Mouse (Mus musculus) lung, postnatal 0 days (tissue): ENCODE results near the gene Abhd11. TPM values are rescaled to one million over a fixed set of nuclear protein-coding genes. Genes with fewer than 3 reads are reported as not detected.

Experiments
- ATAC-seq: fragments of 200-750 bp; cut with Nextera tagmentation; 2 replicates; pipeline ENCODE4 v1.8.0; 2017; ENCODE audit warnings: moderate library complexity
- DNase-seq: peaks from one replicate; pipeline ENCODE4 v3.0.0-alpha.2; 2016; ENCODE audit warnings: low spot score
- H3K27ac ChIP-seq: fragments of 300-500 bp; sonication (generic); 2 replicates; pipeline ENCODE4 v1.5.1; 2014; ENCODE audit warnings: antibody characterized with exemption, mild to moderate bottlenecking, low read length, mixed read lengths
- H3K27me3 ChIP-seq: fragments of 300-500 bp; sonication (generic); replicated peaks from 2 replicates; pipeline ENCODE4 v1.6.1; 2014; ENCODE audit warnings: low read length, mixed read lengths; ENCODE audit not compliant: insufficient read depth
- H3K36me3 ChIP-seq: fragments of 300-500 bp; sonication (generic); 2 replicates; pipeline ENCODE4 v1.6.1; 2014; ENCODE audit warnings: low read length, mixed read lengths; ENCODE audit not compliant: insufficient read depth
- H3K4me1 ChIP-seq: fragments of 300-500 bp; sonication (generic); 2 replicates; pipeline ENCODE4 v1.6.1; 2014; ENCODE audit warnings: antibody characterized with exemption, low read depth, low read length, mixed read lengths; ENCODE audit not compliant: insufficient read depth
- H3K4me2 ChIP-seq: fragments of 300-500 bp; sonication (generic); replicated peaks from 2 replicates; pipeline ENCODE4 v1.6.1; 2014; ENCODE audit warnings: low read depth, mild to moderate bottlenecking, low read length, moderate library complexity, mixed read lengths
- H3K4me3 ChIP-seq: fragments of 300-500 bp; sonication (generic); 2 replicates; pipeline ENCODE4 v1.5.1; 2014; ENCODE audit warnings: low read depth, low read length
- H3K9ac ChIP-seq: fragments of 300-500 bp; sonication (generic); replicated peaks from 2 replicates; pipeline ENCODE4 v1.6.1; 2014; ENCODE audit warnings: low read depth, mild to moderate bottlenecking
- H3K9me3 ChIP-seq: fragments of 300-500 bp; sonication (generic); 2 replicates; pipeline ENCODE4 v1.6.1; 2016; ENCODE audit warnings: low read length, mixed read lengths
- CTCF ChIP-seq: IDR thresholded peaks from 2 replicates; pipeline ENCODE4 v1.5.1; 2016; ENCODE audit warnings: antibody characterized with exemption, mild to moderate bottlenecking
- EP300 ChIP-seq: IDR thresholded peaks from 2 replicates; pipeline ENCODE4 v1.6.1; 2016; ENCODE audit warnings: antibody characterized with exemption, mild to moderate bottlenecking, control low read depth
- WGBS: fragments of 180-500 bp; shearing (Covaris S2); extraction: QIAGEN DNeasy Blood & Tissue Kit; methylation state at CpG from one replicate; pipeline ENCODE4 v1.1.7; 2014; 5-methylcytosine and 5-hydroxymethylcytosine counted together
- polyA plus RNA-seq: library from polyadenylated mRNA; unstranded; fragments of >200 nt; fragmentation: Nextera tagmentation; extraction: Ambion mirVana; gene quantifications from 2 replicates; pipeline ENCODE4 v1.2.1, GENCODE M21; 2015

Gene Abhd11
- polyA plus RNA-seq, 1 experiment from 2014 or later: 80.9 TPM

DNA sequence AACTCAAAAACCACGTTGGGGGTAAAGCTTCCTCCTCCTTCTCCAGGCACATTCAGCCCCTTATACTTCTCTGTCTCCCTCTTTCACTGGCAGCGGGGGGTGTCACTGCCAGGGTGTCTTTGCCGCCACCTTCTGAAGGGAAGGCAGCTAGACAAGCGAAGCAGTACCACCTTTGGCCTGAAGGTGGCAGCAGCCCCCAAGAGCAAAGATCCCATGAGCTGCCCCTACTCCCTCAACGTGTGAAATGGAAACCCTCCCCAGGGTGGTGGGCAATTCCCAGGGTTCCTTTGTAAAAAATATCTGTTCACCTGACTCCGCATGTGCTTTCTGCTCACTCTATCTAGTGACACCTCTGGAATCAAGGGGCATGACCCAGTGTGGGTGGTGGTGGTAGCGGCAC, 6.5 kb downstream of the Abhd11 start:
- Histone ChIP-seq H3K36me3 (no peaks in the 10 kb centered on the region), H3K4me1 (no peaks in the 10 kb centered on the region), H3K27ac (no peak overlapping the region), H3K9me3 (no peaks in the 10 kb centered on the region), H3K4me2 (no peak overlapping the region), H3K27me3 (no peaks in the 10 kb centered on the region), H3K4me3 (no peak overlapping the region), H3K9ac (no peak overlapping the region)
- 14% methylated on average over 7 of the region's 7 CpGs for WGBS
- DNase-seq (peak; percentile 79), ATAC-seq (peak; percentile 40)
- TF ChIP-seq EP300 (no peak), CTCF (peak; percentile 99)

DNA sequence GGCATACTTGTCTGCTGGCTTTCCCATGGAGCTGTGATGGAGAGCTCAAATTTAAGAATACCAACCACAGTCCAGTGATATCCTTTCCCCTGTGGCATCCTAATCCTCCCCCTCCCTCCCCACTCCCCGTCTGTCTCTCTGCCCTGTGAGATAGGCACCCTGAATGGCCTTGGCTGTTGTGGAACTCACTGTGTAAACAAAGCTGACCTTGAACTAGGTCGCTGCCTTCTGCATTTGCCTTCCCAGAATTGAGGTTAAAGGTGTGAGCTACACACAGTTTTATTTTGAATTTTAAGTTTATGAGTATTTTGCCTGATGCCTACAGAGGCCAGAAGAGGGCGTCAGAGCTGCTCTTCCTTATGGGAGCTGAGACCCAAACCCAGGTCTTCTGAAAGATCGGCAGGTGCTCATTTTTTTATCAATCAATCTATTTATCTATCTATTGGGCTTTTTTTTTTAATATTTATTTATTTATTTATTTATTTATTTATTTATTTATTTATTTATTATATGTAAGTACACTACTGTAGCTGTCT, 7.3 kb downstream of the Abhd11 start:
- H3K9ac ChIP-seq: no peak overlapping the region
- DNase-seq (no peak), ATAC-seq (no peak)
- no peaks in the 10 kb centered on the region for H3K4me1 ChIP-seq
- no peak overlapping the region for H3K4me3 ChIP-seq
- H3K4me2 ChIP-seq: no peak overlapping the region
- TF ChIP-seq CTCF (peak; percentile 34), EP300 (no peak)
- no peaks in the 10 kb centered on the region for H3K36me3 ChIP-seq
- no peaks in the 10 kb centered on the region for H3K27me3 ChIP-seq
- H3K27ac ChIP-seq: no peak overlapping the region
- H3K9me3 ChIP-seq: no peaks in the 10 kb centered on the region
- 39% methylated on average over 4 of the region's 4 CpGs for WGBS

DNA sequence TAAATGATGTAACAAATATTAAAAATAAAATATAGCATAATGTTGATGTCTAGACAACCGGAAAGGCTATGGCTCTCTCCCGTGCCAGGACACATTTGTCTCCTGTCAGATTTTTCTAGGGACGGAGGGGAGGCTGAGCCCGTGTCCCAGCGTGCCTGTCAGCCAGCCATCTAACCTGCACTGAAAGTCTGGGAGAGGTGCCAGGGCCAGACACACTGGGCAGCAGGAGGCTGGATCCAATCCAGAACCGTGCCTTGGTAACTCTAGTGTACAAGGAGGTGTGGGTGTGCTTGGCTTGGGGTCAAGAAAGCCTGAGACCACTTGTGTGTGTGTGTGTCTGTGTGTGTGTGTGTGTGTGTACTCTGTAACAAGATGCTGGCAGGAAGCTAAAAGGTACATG, 12.9 kb downstream of the Abhd11 start:
- H3K4me2 ChIP-seq: no peak overlapping the region
- ATAC-seq: peak; percentile 77
- peak; percentile 94 for DNase-seq
- H3K27ac ChIP-seq: peak overlapping the region; percentile 43; the same call in 1 of the 2 replicates
- 17% methylated on average over 6 of the region's 6 CpGs for WGBS
- H3K36me3 ChIP-seq: no peaks in the 10 kb centered on the region
- TF ChIP-seq CTCF (no peak), EP300 (peak; percentile 86)
- H3K27me3 ChIP-seq: no peaks in the 10 kb centered on the region
- no peaks in the 10 kb centered on the region for H3K9me3 ChIP-seq
- no peak overlapping the region for H3K9ac ChIP-seq
- H3K4me3 ChIP-seq: no peak overlapping the region
- peaks cover 10% of the 10 kb centered on the region; the same call in 1 of the 2 replicates for H3K4me1 ChIP-seq

DNA sequence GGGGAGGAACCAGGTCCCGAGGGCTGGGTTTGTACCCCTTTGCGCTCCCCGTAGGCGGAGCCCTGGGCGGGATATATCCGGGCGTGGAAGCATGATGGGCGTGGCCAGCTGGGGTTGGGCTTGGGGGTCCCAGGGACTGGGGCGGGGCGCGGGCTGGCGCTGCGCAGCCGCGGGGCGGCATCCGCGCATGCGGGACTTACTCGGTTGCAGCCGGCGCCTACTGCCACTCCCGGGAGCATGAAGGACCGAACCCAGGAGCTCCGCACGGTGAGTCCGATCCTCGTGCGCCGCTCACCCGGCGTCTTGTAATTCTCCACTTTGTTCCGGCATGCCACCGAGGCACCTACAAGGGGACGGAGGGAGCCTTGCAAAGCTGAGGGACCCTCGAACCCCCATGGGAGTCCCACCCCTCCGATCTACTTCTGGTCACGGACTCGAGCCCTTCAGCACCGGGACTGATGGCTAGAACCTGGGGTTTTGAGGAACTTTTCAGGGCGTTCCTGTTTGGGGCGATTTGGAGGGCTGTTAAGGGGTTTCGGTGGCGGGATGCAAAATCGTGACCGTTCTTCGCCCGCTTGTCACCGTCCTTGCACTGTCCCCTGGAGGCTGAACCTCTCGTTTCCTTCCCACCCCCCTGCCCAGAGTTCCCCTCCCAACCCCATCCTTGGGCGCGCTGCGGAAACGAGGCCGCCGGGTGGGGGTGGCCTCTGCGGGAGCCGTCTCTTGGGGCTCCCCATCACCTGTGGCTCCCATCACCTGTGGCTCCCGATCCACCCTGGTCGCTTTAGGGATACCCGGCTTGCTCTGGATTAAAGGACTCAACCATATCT, 14.6 kb downstream of the Abhd11 start, which contains the start of gene Stx1a:
TSS of gene Stx1a (plus strand) at position 139 of the 830 bp plus-strand sequence.
- Histone ChIP-seq H3K4me2 (peak within 1 kb of the TSS; percentile 78), H3K36me3 (no peaks in the 10 kb centered on the region), H3K4me1 (peaks cover 13% of the 10 kb centered on the region; the same call in 1 of the 2 replicates), H3K27ac (peak within 1 kb of the TSS; percentile 54), H3K4me3 (peak within 1 kb of the TSS; percentile 60), H3K9ac (peak within 1 kb of the TSS; percentile 44), H3K9me3 (no peaks in the 10 kb centered on the region), H3K27me3 (no peaks in the 10 kb centered on the region)
- TF ChIP-seq CTCF: peak; percentile 15; the same call in 1 of the 2 replicates
- TF ChIP-seq EP300: no peak
- DNase-seq (peak; percentile 95), ATAC-seq (peak; percentile 86)
- WGBS: under 1% methylated on average over 57 of the region's 61 CpGs

DNA sequence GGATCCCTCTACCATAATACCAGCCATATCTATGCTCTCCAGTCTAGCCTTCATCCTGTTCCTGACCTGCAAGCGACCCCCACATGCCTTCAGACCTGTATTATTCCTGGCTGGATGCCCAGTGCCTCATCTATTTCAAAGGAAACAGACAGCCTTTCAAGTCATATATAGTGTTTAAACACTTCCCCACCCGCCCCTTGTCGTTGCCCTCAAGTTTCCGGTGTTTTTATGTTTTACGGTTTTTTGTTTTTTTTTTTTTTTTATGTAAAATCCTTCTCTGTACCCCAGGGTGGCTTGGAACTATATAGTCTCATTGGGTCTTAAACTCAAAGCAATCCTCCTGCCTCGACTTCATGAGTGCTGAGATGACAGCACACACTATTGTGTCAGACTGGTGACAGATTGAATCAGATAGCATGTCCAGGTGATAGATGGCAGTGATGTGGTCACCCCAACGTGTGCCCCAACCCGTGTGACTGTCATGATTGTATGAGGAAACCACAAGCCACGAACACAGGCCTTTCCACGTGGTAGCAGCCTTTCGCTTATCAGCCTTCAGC, 15.8 kb downstream of the Abhd11 start:
- Histone ChIP-seq H3K27ac (no peak overlapping the region), H3K4me3 (no peak overlapping the region), H3K4me1 (peaks cover 18% of the 10 kb centered on the region; the same call in 1 of the 2 replicates), H3K27me3 (no peaks in the 10 kb centered on the region), H3K9me3 (no peaks in the 10 kb centered on the region), H3K4me2 (peak overlapping the region; percentile 78; the same call in 1 of the 2 replicates), H3K9ac (no peak overlapping the region), H3K36me3 (no peaks in the 10 kb centered on the region)
- no peak for ATAC-seq
- no peak for TF ChIP-seq CTCF
- no peak for TF ChIP-seq EP300
- DNase-seq: no peak
- WGBS: 18% methylated on average over 11 of the region's 11 CpGs

DNA sequence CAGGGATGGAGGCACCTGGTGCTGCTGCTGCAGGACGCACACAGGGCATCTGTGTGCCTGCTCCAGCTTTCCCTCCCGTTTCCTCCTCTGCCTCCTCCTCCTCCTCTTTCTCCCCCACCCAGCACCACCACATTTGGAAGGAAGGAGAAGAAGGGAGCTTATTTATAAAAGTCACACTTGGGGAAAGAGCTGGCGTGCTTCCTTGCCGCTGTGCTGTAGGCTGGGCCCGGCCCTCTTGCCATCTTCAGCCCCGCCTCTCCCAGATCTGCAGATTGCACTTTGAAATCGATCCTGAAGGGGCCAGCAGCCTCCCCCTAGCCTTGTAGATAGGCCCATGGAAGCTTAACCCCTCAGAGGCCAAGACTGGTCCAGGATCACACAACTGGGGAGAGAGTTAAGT, 16.9 kb downstream of the Abhd11 start:
- DNase-seq (peak; percentile 31), ATAC-seq (no peak)
- Histone ChIP-seq H3K36me3 (no peaks in the 10 kb centered on the region), H3K27me3 (no peaks in the 10 kb centered on the region), H3K4me1 (peaks cover 18% of the 10 kb centered on the region; the same call in 1 of the 2 replicates), H3K27ac (no peak overlapping the region), H3K9me3 (no peaks in the 10 kb centered on the region), H3K4me2 (no peak overlapping the region), H3K4me3 (no peak overlapping the region), H3K9ac (no peak overlapping the region)
- no peak for TF ChIP-seq EP300
- peak; percentile 26; the same call in 1 of the 2 replicates for TF ChIP-seq CTCF
- 5% methylated on average over 6 of the region's 7 CpGs for WGBS
